Mouse (Mus musculus): Measurements from ENCODE around the gene 1700003E16Rik. TPM values are rescaled to one million over a fixed set of nuclear protein-coding genes. Genes with fewer than 3 reads are reported as not detected.

The 1700003E16Rik gene
- polyA plus RNA-seq, 1 experiment from 2014 or later, result 8.2 TPM

DNA sequence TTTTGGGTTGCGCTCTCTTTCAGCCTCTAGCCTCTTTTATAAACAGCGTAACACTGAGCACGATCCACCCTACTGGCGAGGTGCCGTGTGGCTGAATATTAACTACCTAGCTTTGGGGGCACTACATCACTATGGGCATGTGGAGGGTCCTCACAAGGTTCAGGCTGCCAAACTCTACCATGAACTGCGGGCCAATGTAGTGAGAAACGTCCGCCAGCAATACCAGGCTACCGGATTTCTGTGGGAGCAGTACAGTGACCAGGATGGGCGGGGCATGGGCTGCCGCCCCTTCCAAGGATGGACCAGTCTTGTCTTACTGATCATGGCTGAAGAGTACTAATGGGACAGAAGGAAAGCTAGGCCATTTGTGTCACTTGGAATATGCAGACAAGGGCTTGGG lies 37.8 kb upstream of the 1700003E16Rik start:
- no peak for ATAC-seq (ENCODE audit: low FRiP score)
- H3K4me2 ChIP-seq, result no peak overlapping the region
- H3K4me1 ChIP-seq, result peaks cover 67% of the 10 kb centered on the region
- H3K4me3 ChIP-seq (replicated peaks), result no peak overlapping the region
- WGBS, result 81% methylated on average over 11 of the region's 11 CpGs
- H3K9ac ChIP-seq (replicated peaks), result 0 out of 2 replicates have a peak overlapping the region, but pooled peaks have one; percentile 1
- no peaks in the 10 kb centered on the region for H3K9me3 ChIP-seq (replicated peaks)
- no peaks in the 10 kb centered on the region for H3K27me3 ChIP-seq (replicated peaks)
- H3K36me3 ChIP-seq, result peaks cover 30% of the 10 kb centered on the region
- 0 out of 2 replicates have a peak overlapping the region, but pooled peaks have one; percentile 3 for H3K27ac ChIP-seq (replicated peaks)

DNA sequence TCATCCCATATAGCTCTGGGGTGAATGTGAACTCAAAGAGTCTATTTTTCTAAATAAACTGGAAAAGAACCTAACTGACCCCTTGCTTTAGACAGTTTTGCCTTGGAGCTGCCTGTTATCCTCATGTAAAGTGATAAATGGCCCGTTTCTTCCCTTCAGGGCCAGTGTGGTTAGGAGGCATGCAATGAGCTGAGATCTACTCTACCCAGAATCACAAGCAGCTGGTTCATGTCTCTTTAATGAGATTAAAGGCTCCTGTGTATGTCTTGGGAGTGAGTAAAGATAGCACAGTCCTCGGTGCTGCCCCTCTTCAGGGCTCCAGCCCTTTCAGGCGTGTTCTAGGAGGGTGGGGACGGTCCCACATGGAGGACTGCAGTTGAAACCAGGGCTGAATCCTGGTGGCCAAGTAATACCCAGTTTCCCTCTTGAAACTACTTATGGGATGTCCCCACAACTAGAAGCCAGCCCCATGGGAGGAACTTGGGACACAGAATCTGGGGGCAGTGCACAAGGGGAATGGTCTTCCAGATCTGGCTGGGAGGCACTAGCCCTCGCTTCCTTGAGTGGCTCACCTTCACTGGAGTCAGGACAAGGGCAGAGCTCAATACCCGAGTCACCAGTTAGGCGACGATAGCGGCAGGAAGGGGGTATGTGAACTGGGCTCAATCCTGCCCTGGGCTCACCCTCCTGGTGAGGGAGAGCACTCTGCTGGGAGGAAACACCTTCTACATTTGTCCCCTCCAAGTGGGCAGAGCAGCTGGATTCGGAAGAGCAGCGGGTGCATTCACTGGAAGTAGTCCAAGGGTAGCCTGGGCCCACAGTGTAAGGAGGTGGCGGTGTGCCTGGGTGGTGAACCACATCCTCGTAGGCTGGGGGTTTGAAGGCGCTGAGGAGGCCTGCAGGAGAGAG lies 37.1 kb upstream of the 1700003E16Rik start:
- 0 out of 2 replicates have a peak overlapping the region, but pooled peaks have one; percentile 92 for H3K9ac ChIP-seq (replicated peaks)
- H3K9me3 ChIP-seq (replicated peaks), result no peaks in the 10 kb centered on the region
- no peak for ATAC-seq (ENCODE audit: low FRiP score)
- WGBS, result 86% methylated on average over 14 of the region's 14 CpGs
- 0 out of 2 replicates have a peak overlapping the region, but pooled peaks have one; percentile 28 for H3K27ac ChIP-seq (replicated peaks)
- peaks cover 73% of the 10 kb centered on the region for H3K4me1 ChIP-seq
- H3K4me3 ChIP-seq (replicated peaks), result 0 out of 2 replicates have a peak overlapping the region, but pooled peaks have one; percentile 83
- peak overlapping the region; percentile 97; the same call in 1 of the 2 replicates for H3K4me2 ChIP-seq
- peaks cover 30% of the 10 kb centered on the region for H3K36me3 ChIP-seq
- H3K27me3 ChIP-seq (replicated peaks), result no peaks in the 10 kb centered on the region

DNA sequence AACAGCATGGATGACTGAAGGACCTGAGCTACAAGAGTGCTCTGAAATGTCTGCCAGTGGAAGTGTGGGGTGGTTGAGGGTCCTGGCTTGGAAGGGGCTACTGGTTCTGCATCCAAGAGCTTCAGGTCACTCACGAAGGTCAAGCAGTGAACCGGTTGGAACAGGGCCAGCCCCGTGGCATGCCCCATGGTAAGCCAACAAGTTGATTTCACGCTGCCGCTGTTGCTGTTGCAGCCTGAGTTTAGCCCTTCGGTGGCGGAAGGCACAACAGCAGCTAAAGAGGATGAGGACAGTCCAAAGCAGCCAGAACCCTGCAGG lies 36.5 kb upstream of the 1700003E16Rik start:
- H3K27me3 ChIP-seq (replicated peaks), result no peaks in the 10 kb centered on the region
- H3K4me3 ChIP-seq (replicated peaks), result peak overlapping the region; percentile 83
- peak overlapping the region; percentile 92; the same call in 1 of the 2 replicates for H3K9ac ChIP-seq (replicated peaks)
- 80% methylated on average over 7 of the region's 7 CpGs for WGBS
- peak overlapping the region; percentile 97; the same call in 1 of the 2 replicates for H3K27ac ChIP-seq (replicated peaks)
- ATAC-seq (ENCODE audit: low FRiP score), result no peak
- H3K9me3 ChIP-seq (replicated peaks), result no peaks in the 10 kb centered on the region
- peaks cover 30% of the 10 kb centered on the region for H3K36me3 ChIP-seq
- H3K4me2 ChIP-seq, result peak overlapping the region; percentile 97
- peaks cover 73% of the 10 kb centered on the region for H3K4me1 ChIP-seq

DNA sequence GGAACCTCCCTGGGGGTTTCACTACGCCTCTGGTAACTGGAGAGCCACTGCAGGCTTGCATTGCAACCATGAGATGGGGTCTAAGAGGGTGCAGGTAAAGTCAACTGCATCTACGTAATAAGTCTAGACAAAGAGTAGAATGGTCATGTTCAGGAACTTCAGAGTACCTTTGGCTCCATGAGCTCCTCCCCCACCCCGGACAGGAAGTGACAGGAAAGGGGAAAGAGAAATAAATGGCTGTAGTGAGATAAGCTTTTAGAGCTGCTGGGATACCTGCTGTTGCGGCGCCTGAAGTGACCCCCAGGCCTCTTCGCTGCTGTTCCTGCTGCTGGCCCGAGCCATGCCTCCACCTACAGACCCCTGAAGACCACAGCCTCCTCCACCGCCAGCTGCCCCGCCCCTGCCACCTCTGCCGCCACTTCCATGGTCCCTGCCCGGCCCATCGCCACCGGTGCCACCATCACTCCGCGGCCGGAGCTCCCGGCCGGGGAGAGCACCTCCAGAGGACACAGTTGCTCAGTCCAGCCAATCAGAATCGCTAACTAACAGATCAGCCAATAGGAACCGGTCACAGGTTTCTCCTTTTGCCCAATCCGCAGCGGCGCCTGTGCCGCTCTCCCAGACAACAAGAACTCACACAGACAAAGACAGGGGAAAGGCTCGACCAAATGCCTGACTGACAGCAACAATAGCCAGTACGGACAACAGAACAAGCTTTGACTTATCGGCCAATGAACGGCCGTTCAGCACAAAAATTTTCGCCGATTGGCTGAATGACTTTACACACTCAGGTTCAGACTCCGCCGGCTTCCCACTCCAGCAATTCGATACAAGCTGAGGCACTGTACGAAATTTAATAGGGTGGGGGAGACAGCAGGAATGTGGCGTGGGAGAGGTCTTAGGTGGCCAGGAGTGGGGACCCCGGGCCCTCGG lies 35.0 kb upstream of the 1700003E16Rik start, which contains the start of gene Wbp1:
Gene Wbp1, minus strand, starts transcription at position 630 of the 933 bp plus-strand sequence.
- Histone ChIP-seq H3K4me1 (peaks cover 66% of the 10 kb centered on the region), H3K9ac (replicated peaks) (peak within 1 kb of the TSS; percentile 92), H3K36me3 (peaks cover 30% of the 10 kb centered on the region), H3K27ac (replicated peaks) (peak within 1 kb of the TSS; percentile 97), H3K4me3 (replicated peaks) (peak within 1 kb of the TSS; percentile 83), H3K27me3 (replicated peaks) (no peaks in the 10 kb centered on the region), H3K9me3 (replicated peaks) (no peaks in the 10 kb centered on the region), H3K4me2 (peak within 1 kb of the TSS; percentile 97)
- under 1% methylated on average over 38 of the region's 38 CpGs for WGBS
- ATAC-seq (ENCODE audit: low FRiP score), result peak; percentile 95

DNA sequence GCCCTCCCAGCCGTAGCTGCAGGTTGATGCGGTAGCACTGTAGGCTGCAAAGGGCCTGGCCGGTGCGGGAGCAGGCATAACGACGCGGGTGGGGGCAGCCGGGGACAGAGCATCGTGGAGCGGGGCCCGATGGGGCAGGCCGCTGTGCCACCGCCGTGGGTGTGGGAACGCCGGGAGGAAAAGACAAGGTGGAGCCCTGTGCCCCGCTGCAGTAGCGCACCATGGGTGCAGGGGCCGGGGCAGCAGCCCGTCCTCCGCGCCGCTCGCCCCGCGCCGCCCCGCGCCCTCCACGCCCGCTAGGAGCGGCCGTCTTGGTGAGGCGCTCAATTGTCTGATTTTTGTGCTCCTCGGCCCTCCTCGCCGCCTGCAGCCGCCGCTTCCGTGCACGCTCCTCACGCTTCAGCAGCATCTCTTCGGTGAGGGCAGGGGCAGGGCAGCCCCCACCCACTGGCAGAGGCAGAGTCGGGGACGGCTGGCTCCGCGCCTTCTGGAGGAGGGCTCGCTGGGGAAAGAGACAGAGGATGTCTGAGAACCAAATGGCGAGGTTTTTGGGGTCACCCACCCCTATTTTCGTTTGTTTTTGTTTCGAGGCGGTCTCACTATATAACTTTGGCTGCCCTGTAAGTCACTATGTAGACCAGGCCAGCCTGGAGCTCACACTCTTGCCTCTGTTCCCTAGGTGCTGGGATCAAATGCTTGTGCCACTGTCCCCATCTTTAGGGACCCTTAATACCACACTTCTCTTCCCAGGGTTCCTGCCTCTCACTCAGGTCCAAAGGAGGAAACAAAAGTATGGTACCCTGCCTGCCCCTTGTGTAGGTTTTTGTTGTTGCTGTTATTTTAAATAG lies 34.1 kb upstream of the 1700003E16Rik start:
- Histone ChIP-seq H3K9me3 (replicated peaks) (no peaks in the 10 kb centered on the region), H3K4me2 (peak overlapping the region; percentile 97), H3K4me3 (replicated peaks) (peak overlapping the region; percentile 83), H3K27me3 (replicated peaks) (no peaks in the 10 kb centered on the region), H3K9ac (replicated peaks) (peak overlapping the region; percentile 73), H3K4me1 (peaks cover 58% of the 10 kb centered on the region), H3K27ac (replicated peaks) (peak overlapping the region; percentile 97), H3K36me3 (peaks cover 27% of the 10 kb centered on the region)
- 3% methylated on average over 40 of the region's 52 CpGs for WGBS
- no peak; the same call in 1 of the 2 replicates for ATAC-seq (ENCODE audit: low FRiP score)

DNA sequence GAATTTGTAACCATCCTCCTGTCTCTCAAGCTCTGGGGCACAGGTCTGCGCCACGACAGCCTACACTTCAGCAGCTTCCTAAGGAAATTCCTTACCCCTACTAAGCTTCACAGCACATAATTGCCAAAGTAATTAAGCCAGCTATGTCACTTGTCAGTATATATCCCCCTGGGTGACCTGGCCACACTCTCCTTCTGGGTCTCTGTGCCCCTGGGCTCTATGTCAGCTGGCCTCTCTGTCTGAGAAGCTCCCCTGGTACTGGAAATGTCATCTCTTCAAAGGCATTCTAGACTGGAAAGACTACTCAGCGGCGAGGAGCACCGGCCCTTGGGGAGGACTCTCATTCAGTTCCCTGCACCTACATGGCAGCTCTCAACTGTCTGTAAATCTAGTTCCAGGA lies 33.2 kb upstream of the 1700003E16Rik start:
- peak overlapping the region; percentile 97 for H3K4me2 ChIP-seq
- no peak for ATAC-seq (ENCODE audit: low FRiP score)
- no peak overlapping the region; the same call in 1 of the 2 replicates for H3K9ac ChIP-seq (replicated peaks)

DNA sequence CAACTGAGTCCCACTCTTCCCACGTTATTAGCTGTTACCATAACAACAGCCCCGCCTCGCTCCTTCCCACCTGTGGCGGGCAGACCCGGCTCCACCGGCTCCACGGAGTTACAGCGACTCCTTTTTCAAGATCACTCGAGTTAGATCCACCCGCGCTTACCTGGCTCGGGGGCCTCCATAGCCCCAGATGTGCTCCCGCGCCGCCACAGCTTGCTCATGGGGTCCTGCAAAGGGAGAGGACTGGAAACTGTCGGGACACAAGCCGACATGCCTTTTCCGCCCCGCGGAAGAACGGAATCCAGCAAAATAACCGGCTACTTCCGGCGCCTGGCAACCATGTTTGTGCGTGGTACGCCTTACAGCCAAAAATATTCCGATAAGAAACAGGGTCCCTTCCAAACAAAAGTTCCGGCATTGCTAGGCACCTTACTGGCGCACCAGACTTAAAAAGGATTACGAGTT lies 31.3 kb upstream of the 1700003E16Rik start:
- Histone ChIP-seq H3K4me2 (peak overlapping the region; percentile 90), H3K9ac (replicated peaks) (peak overlapping the region; percentile 55), H3K27ac (replicated peaks) (peak overlapping the region; percentile 54; the same call in 1 of the 2 replicates), H3K36me3 (peaks cover 3% of the 10 kb centered on the region; the same call in 1 of the 2 replicates), H3K9me3 (replicated peaks) (no peaks in the 10 kb centered on the region), H3K27me3 (replicated peaks) (no peaks in the 10 kb centered on the region), H3K4me1 (peaks cover 37% of the 10 kb centered on the region), H3K4me3 (replicated peaks) (peak overlapping the region; percentile 72)
- ATAC-seq (ENCODE audit: low FRiP score), result 0 out of 2 replicates have a peak, but pooled peaks have one; percentile 13
- under 1% methylated on average over 30 of the region's 30 CpGs for WGBS

More for the DNA sequence above, 33.2 kb upstream of the 1700003E16Rik start:
- Histone ChIP-seq H3K9me3 (replicated peaks) (no peaks in the 10 kb centered on the region), H3K36me3 (peaks cover 19% of the 10 kb centered on the region), H3K4me3 (replicated peaks) (no peak overlapping the region; the same call in 1 of the 2 replicates), H3K27ac (replicated peaks) (no peak overlapping the region; the same call in 1 of the 2 replicates), H3K27me3 (replicated peaks) (no peaks in the 10 kb centered on the region), H3K4me1 (peaks cover 49% of the 10 kb centered on the region)
- 69% methylated on average over 5 of the region's 5 CpGs for WGBS

DNA sequence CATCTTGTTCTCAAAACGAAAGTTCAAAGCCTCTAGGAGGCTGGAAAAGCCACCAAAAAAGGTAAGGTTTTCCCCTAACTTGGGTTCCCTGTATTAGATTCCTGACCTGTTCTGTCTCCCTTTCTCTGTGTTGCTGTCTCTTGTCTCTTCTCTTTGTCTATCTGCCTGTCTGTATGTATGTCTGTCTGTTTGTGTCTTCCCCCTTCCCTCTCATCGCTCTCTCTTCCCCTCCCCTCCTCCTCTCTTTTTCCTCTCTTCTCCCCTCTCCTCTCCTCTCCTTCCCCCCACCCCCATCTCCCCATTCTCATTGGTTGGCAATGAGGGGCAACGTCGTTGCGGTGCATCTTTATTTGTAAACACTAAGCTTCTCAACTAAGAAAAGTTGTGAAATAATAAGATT lies 30.9 kb upstream of the 1700003E16Rik start, which contains the start of gene Ino80b:
Gene Ino80b, minus strand, starts transcription at position 101 of the 400 bp plus-strand sequence.
- ATAC-seq (ENCODE audit: low FRiP score), result no peak
- Histone ChIP-seq H3K9me3 (replicated peaks) (no peaks in the 10 kb centered on the region), H3K4me2 (peak within 1 kb of the TSS; percentile 90), H3K36me3 (no peaks in the 10 kb centered on the region), H3K27ac (replicated peaks) (peak within 1 kb of the TSS; percentile 54; the same call in 1 of the 2 replicates), H3K4me3 (replicated peaks) (peak within 1 kb of the TSS; percentile 72), H3K27me3 (replicated peaks) (no peaks in the 10 kb centered on the region), H3K9ac (replicated peaks) (peak within 1 kb of the TSS; percentile 55), H3K4me1 (peaks cover 32% of the 10 kb centered on the region)
- WGBS, result 23% methylated on average over 5 of the region's 5 CpGs

DNA sequence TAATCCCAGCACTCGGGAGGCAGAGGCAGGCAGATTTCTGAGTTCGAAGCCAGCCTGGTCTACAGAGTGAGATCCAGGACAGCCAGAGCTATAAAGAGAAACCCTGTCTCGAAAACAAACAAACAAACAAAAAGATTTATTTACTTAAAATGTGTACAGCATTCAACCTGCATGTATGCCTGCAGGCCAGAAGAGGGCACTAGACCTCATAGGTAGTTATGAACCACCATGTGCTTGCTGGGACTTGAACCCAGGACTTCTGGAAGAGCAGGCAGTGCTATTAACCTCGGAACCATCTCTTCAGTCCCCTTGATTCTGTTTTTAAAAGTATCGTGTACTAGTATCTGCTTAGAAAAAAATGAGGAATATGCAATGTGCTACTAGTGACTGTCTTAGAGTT lies 28.8 kb upstream of the 1700003E16Rik start:
- no peak overlapping the region for H3K27ac ChIP-seq (replicated peaks)
- H3K36me3 ChIP-seq, result no peaks in the 10 kb centered on the region
- no peak overlapping the region for H3K4me2 ChIP-seq
- H3K9me3 ChIP-seq (replicated peaks), result no peaks in the 10 kb centered on the region
- no peak for ATAC-seq (ENCODE audit: low FRiP score)
- H3K27me3 ChIP-seq (replicated peaks), result no peaks in the 10 kb centered on the region; the same call in 1 of the 2 replicates
- no peak overlapping the region for H3K4me3 ChIP-seq (replicated peaks)
- peaks cover 21% of the 10 kb centered on the region for H3K4me1 ChIP-seq
- no peak overlapping the region for H3K9ac ChIP-seq (replicated peaks)
- 92% methylated on average over 5 of the region's 5 CpGs for WGBS

DNA sequence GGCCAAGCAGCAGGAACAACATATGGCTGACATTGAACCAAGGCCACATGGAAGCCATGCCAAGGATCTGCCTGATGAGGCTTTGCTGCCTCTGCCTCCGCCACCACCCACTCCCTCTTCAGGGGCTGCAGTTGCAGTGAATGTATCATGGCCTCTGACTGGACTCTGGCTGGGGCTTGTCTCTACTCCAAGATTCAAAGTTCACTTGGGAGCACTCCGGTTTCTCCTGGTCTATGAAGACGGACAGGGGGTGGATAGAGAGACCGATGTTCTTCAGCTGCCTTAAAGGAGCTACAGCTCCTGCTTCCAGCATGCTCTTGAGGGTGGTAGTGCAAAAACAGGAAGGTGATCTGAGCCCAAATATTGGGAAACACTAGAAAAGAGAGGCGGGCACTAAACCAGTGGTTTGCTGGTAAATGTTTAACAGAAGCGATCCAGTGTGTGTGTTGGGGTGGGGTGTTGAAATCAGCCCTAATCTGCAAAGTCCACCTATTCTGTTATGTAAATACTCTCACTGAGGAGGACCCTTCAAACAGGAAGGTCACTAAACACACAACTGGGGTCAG lies 24.7 kb upstream of the 1700003E16Rik start:
- Histone ChIP-seq H3K9me3 (replicated peaks) (no peaks in the 10 kb centered on the region), H3K4me3 (replicated peaks) (no peak overlapping the region)

More for the DNA sequence above, 24.7 kb upstream of the 1700003E16Rik start:
- Histone ChIP-seq H3K36me3 (no peaks in the 10 kb centered on the region), H3K4me2 (no peak overlapping the region), H3K4me1 (peaks cover 8% of the 10 kb centered on the region), H3K27ac (replicated peaks) (no peak overlapping the region), H3K27me3 (replicated peaks) (peaks cover 10% of the 10 kb centered on the region), H3K9ac (replicated peaks) (no peak overlapping the region)
- ATAC-seq (ENCODE audit: low FRiP score), result no peak
- WGBS, result 72% methylated on average over 6 of the region's 6 CpGs

Data from neural tube, embryonic 15.5 days (tissue).